Mouse (Mus musculus): ENCODE measurements around the gene Wipf2.
"Not testable (repeated sequence)": the region's sequence is repeated elsewhere in the genome, so short reads cannot be mapped to it uniquely, and the experiment has no call there.

Gene Wipf2

GRCm38 (mm10) chr11:98930773-98931512 lies 67.5 kb downstream of the Wipf2 start:
- no peak for DNase-seq (ENCODE audit: low spot score in 2 of 2)

- DNase-seq (ENCODE audit: low spot score in 2 of 2), result no peak
Measured at GRCm38 (mm10) chr11:98931513-98932292, 68.3 kb downstream of the Wipf2 start.

DNA sequence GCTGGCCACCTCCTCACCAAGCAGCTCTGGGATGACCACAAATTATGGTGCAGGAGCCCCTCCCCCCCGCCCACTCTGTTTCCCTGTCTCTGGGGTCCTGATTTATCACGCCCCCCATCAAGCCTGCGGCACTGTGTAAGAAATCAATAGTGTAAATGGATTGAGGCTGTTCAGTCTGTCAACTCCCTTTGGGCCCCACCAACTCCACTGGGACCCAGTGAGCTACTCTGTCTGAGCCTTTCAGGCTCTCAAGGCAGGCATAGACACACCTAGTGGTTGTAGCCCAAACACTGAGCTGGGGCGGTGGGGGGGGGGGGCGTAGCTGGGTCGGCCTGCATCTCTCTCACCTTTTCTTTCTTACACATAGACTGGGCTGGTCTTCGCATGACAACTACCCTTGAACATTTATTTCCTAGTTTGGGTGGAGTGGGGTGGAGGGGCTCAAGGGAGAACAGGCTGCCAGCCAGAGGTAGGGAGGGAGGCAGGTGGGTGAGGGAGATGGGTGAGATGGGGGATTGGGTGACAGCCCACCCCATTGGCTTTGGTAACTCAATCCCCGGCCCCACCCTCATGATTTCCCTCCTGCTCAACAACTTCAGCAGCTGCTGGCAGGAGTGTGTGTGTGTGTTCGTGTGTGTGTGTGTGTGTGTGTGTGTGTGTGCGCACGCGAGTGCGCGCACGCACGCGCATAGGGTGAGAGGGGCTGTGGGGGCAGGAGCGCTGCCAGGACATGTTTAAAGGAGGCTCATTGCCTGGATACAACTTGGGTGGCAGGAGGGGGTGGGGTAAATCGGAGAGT lies 69.1 kb downstream of the Wipf2 start:
- DNase-seq (ENCODE audit: low spot score in 2 of 2), result no peak

GRCm38 (mm10) chr11:98933151-98933550 lies 69.7 kb downstream of the Wipf2 start:
- peak; percentile 74 to 79 for DNase-seq (ENCODE audit: low spot score in 2 of 2)

- DNase-seq (ENCODE audit: low spot score in 2 of 2), result not testable (repeated sequence)
Measured at GRCm38 (mm10) chr11:98933847-98934246, 70.4 kb downstream of the Wipf2 start.

DNA sequence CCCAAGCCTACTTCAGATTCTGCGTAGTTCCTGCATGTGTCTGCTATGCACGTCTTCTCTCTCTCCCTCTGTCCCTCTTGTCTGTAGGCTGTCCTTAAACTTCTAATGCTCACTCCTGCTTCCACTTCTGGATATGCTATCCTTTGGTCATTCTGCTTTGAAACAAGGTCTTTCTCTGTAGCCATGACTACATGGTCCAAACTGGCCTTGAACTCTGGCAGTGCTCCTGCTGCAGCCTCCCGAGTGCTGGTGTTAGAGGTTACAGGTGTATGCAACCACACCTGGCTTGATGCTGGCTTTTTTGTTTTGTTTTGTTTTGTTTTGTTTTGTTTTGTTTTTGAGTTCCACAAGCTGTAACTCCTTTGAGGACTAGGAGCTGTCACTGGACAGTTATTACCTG lies 70.9 kb downstream of the Wipf2 start:
- DNase-seq (ENCODE audit: low spot score in 2 of 2), result no peak

DNA sequence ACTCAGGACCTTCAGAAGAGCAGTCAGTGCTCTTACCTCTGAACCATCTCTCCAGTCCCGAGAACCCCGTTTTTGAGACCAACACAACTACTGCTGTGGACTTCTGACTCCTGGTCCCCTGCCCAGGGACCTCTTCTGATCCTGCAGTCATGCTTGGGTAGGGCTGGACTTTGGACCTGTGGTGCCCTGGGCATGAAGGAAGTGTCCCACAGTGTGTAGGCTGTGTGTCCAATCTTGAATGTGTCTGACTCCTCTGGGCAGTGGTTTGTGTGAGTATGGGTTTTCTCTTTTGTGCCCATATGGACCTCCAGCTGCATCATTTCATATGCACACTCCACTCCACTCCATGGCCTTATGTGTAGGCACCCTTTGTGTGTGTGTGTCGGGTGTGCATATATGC lies 71.7 kb downstream of the Wipf2 start:
- DNase-seq (ENCODE audit: low spot score in 2 of 2), result no peak

DNA sequence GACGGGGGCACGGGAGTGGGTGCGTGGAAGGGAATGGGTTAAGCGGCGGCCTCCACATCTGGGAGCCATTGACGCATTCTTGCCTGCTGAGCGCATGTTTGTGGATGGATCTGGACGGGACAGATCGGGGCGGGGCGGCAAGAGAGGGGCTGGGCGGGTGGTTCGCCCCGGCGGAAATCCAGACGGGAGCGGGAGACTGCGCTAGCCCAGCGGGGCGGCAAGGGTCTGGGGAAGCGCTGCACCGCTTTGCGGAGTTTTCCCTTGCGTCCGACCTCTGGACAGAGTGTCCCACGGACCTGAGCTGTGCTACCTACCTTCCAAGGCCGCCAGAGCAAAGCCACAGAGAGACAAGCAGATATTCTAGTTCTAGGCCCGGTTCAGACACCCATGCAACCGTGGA lies 72.7 kb downstream of the Wipf2 start:
- DNase-seq (ENCODE audit: low spot score in 2 of 2), result no peak

- peak in 1 of 2 experiments; percentile 15 for DNase-seq (ENCODE audit: low spot score in 2 of 2)
Measured at GRCm38 (mm10) chr11:98936606-98937409, 73.4 kb downstream of the Wipf2 start.

GRCm38 (mm10) chr11:98937410-98937913 lies 74.0 kb downstream of the Wipf2 start:
- peak in 1 of 2 experiments; percentile 44 for DNase-seq (ENCODE audit: low spot score in 2 of 2)

DNA sequence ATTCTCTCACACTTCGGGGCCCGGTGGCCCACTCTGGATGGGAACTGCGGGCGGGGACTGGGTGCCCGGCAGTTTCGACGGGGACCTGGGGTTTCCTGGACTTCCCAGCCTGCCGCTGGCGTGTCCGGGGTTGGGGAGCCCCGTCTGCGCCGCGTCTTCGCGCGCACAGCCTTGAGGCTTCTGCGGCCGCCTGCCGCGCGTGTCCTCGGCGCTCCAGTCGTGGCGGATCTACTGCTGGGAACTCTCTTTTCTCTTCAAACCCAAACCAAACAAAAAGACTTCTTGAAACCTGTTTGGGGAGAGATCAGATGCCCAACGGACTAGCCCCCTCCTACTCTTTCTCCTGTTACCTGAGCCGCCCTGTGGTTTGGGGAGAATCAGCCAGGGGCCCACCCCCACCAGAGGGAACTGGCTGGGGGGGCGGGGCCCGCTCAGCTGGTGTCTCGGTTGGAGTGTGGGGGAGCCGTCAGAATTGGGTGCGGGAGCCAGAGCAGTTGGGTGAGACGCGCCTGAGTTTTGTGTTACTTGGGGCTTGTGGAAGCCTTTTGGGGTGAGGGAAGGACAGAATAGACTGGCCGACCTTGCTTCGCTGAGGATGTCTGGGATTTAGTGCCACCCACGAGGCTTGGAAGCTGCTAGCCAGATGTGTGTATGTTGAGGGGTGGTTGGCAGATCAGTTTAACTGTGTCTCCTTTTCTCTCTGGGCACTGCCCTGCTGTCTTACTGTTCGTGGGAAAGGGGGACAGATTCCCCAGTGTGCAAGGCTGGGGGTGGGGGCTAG lies 74.7 kb downstream of the Wipf2 start:
- DNase-seq (ENCODE audit: low spot score in 2 of 2), result no peak

GRCm38 (mm10) chr11:98938701-98939083 lies 75.3 kb downstream of the Wipf2 start:
- no peak for DNase-seq (ENCODE audit: low spot score in 2 of 2)

- no peak for DNase-seq (ENCODE audit: low spot score in 2 of 2)
Measured at GRCm38 (mm10) chr11:98939084-98939952, 75.9 kb downstream of the Wipf2 start.

DNA sequence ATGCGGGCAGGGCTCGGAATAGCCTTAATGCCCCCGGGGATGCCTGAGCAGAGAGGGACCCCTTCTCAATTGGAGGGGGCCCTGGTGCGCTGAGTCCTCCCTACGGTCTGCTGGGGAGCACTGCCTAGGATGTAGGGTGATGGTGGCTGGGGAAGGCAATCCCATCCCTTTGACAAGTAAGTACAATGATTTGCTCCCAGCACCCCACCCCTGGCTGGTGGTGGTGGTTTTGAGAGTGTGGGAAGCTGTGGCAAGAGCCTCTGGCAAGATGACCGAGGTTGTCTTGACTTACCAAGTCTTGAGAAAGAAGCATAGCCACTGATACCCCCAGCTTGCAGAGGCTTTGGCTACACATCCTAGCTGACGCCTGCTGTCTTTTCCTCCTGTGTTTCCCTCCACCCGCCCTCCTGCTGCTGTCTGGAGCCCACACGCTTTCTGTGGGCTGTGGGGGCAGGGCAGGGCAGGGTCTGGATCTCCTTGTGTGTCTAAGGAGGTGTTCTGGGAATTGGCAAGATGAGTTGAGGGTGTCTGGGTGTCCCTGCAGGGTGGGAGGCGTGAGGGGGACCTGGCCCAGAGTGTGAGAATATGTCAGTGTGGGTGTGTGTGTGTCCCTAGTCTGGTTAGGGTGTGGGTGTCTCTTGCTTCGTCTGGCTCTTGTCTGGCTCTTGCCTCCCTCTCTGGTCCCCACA lies 76.7 kb downstream of the Wipf2 start:
- peak; percentile 65 to 68 for DNase-seq (ENCODE audit: low spot score in 2 of 2)

GRCm38 (mm10) chr11:98940776-98941175 lies 77.3 kb downstream of the Wipf2 start:
- no peak for DNase-seq (ENCODE audit: low spot score in 2 of 2)

GRCm38 (mm10) chr11:98941341-98941825 lies 77.9 kb downstream of the Wipf2 start:
- peak in 1 of 2 experiments; percentile 62 for DNase-seq (ENCODE audit: low spot score in 2 of 2)

DNA sequence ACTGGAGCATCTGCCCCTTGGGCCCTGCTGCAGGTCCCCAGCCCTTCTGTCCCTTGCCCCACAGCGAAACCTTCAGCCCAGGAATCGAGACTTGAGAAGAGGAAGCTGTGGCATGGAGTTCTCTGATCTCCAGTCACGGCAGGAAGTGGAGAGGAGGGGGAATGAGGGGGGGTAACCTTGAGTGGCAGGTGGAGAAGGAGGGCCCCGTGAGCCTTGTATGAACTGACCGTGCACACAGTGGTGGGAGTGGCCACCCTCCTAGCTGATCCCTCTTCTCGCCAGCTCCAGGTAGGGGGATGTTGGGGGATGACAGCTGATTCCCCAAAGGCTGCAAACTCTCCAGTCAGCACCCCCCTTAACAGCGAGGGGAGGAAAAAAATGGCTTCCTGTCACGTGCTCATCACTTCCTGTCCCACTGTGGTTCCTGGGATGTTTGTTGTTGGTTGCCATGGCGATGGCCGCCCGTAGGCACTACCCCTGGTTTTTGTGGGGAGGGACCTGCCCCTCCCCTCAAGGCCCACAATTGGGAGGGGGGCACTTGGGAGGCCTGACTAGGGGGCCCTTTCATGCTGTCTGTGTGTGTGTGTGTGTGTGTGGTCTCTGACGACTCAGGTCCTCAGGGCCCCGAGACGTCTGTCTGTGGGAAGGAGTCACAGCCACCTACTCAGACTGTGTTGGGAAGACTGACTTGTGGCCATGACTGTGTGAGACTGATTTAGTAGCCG lies 78.5 kb downstream of the Wipf2 start:
- DNase-seq (ENCODE audit: low spot score in 2 of 2), result no peak

GRCm38 (mm10) chr11:98942555-98942922 lies 79.1 kb downstream of the Wipf2 start:
- no peak for DNase-seq (ENCODE audit: low spot score in 2 of 2)

Measured in right cerebral cortex, adult 2 months (tissue).